Mouse (Mus musculus) spleen, postnatal 10 days (tissue): ENCODE measurements around the gene Cpd.
"Not testable (repeated sequence)": the region's sequence is repeated elsewhere in the genome, so short reads cannot be mapped to it uniquely, and the experiment has no call there.

Experiments used
- DNase-seq, 2 experiments: peaks; one replicate each; pipeline ENCODE4 v3.0.0; 2021 to 2022; ENCODE audit warnings: low spot score in 2 of 2

Cpd gene

GRCm38 (mm10) chr11:76847354-76847753, 536 bp upstream of the Cpd start:
- no peak for DNase-seq

GRCm38 (mm10) chr11:76846011-76846877, 574 bp downstream of the Cpd start:
- peak; percentile 51 to 57 for DNase-seq

GRCm38 (mm10) chr11:76845275-76845980, 1.4 kb downstream of the Cpd start:
- DNase-seq = peak; percentile 30 to 47

- no peak for DNase-seq
Measured at GRCm38 (mm10) chr11:76838573-76838972, 8.2 kb downstream of the Cpd start.

GRCm38 (mm10) chr11:76836317-76836716, 10.5 kb downstream of the Cpd start:
- no peak for DNase-seq

GRCm38 (mm10) chr11:76835868-76836267, 10.9 kb downstream of the Cpd start:
- DNase-seq = no peak

- no peak for DNase-seq
Measured at GRCm38 (mm10) chr11:76834665-76835064, 12.2 kb downstream of the Cpd start.

- DNase-seq = no peak
Measured at GRCm38 (mm10) chr11:76824885-76825265, 21.9 kb downstream of the Cpd start.

GRCm38 (mm10) chr11:76824238-76824884, 22.5 kb downstream of the Cpd start:
- DNase-seq = no peak

- DNase-seq = no peak
Measured at GRCm38 (mm10) chr11:76823641-76824040, 23.2 kb downstream of the Cpd start.

- DNase-seq = no peak
Measured at GRCm38 (mm10) chr11:76821353-76821752, 25.5 kb downstream of the Cpd start.

GRCm38 (mm10) chr11:76817664-76818063, 29.2 kb downstream of the Cpd start:
- no peak for DNase-seq

- DNase-seq = no peak
Measured at GRCm38 (mm10) chr11:76810706-76811495, 35.9 kb downstream of the Cpd start.

- no peak for DNase-seq
Measured at GRCm38 (mm10) chr11:76809450-76809849, 37.4 kb downstream of the Cpd start.

- no peak for DNase-seq
Measured at GRCm38 (mm10) chr11:76808550-76808949, 38.3 kb downstream of the Cpd start.

- no peak for DNase-seq
Measured at GRCm38 (mm10) chr11:76807007-76807679, 39.7 kb downstream of the Cpd start.

- DNase-seq = no peak
Measured at GRCm38 (mm10) chr11:76806026-76806425, 40.8 kb downstream of the Cpd start.

GRCm38 (mm10) chr11:76805072-76805471, 41.7 kb downstream of the Cpd start:
- not testable (repeated sequence) for DNase-seq

- DNase-seq = no peak
Measured at GRCm38 (mm10) chr11:76803266-76803665, 43.6 kb downstream of the Cpd start.

GRCm38 (mm10) chr11:76797236-76797635, 49.6 kb downstream of the Cpd start:
- DNase-seq = no peak

- no peak for DNase-seq
Measured at GRCm38 (mm10) chr11:76795326-76795725, 51.5 kb downstream of the Cpd start.
